Mouse (Mus musculus): ENCODE measurements at regions not wholly inside any gene's neighbourhood (a gene's known extent, or its start where the extent isn't known, plus 50 kb on each side); places are given as distances from the start of the nearest gene placed in this dataset.

- TF ChIP-seq CTCF (IDR thresholded peaks at IDR 0.05; ENCODE audit: low read depth, low read length) (no peak), EP300 (IDR thresholded peaks at IDR 0.05; ENCODE audit: insufficient read depth, low read depth, low read length) (no peak), POLR2A (IDR thresholded peaks at IDR 0.05; ENCODE audit: insufficient read depth, low read length) (no peak)
Observed at GRCm38 (mm10) chr8:7024336-7024735, 1636.7 kb downstream of the Efnb2 start.
